Mouse (Mus musculus) layer of hippocampus, postnatal 25 days (tissue): ENCODE measurements around the gene Iqsec1. TPM values are rescaled to one million over a fixed set of nuclear protein-coding genes. Genes with fewer than 3 reads are reported as not detected.

Experiments
- DNase-seq, 2 experiments: peaks; one replicate each; pipeline ENCODE4 v3.0.0; 2022; ENCODE audit warnings: mixed read lengths in 2 of 2, low spot score in 1 of 2; ENCODE audit errors: extremely low spot score in 1 of 2
- total RNA-seq, 2 experiments: library from RNA; stranded (reverse); gene quantifications; 2 replicates each; pipeline ENCODE4 v1.2.3; 2021

Gene Iqsec1
- total RNA-seq, 2 experiments from 2014 or later = 245 to 258 TPM

GRCm38 (mm10) chr6:90789520-90789919, 199.0 kb downstream of the Iqsec1 start:
- no peak for DNase-seq

GRCm38 (mm10) chr6:90787587-90787986, 200.9 kb downstream of the Iqsec1 start:
- no peak for DNase-seq

- DNase-seq = no peak
Measured at GRCm38 (mm10) chr6:90787036-90787435, 201.4 kb downstream of the Iqsec1 start.

- DNase-seq = no peak
Measured at GRCm38 (mm10) chr6:90786589-90786988, 201.9 kb downstream of the Iqsec1 start.

- no peak for DNase-seq
Measured at GRCm38 (mm10) chr6:90783945-90784344, 204.5 kb downstream of the Iqsec1 start.

GRCm38 (mm10) chr6:90783176-90783575, 205.3 kb downstream of the Iqsec1 start:
- no peak for DNase-seq

- DNase-seq = peak; percentile 54 to 62
Measured at GRCm38 (mm10) chr6:90781921-90782770, 206.3 kb downstream of the Iqsec1 start.

- DNase-seq = no peak
Measured at GRCm38 (mm10) chr6:90780532-90780931, 208.0 kb downstream of the Iqsec1 start.

GRCm38 (mm10) chr6:90778841-90779240, 209.6 kb downstream of the Iqsec1 start:
- no peak for DNase-seq

- DNase-seq = no peak
Measured at GRCm38 (mm10) chr6:90777302-90777701, 211.2 kb downstream of the Iqsec1 start.

GRCm38 (mm10) chr6:90775606-90776005, 212.9 kb downstream of the Iqsec1 start:
- no peak for DNase-seq

- DNase-seq = no peak
Measured at GRCm38 (mm10) chr6:90773811-90774233, 214.7 kb downstream of the Iqsec1 start.

- no peak for DNase-seq
Measured at GRCm38 (mm10) chr6:90772120-90772519, 216.4 kb downstream of the Iqsec1 start.

- DNase-seq = no peak
Measured at GRCm38 (mm10) chr6:90768526-90768925, 220.0 kb downstream of the Iqsec1 start.

GRCm38 (mm10) chr6:90767874-90768273, 220.6 kb downstream of the Iqsec1 start:
- no peak for DNase-seq

GRCm38 (mm10) chr6:90764753-90765152, 223.7 kb downstream of the Iqsec1 start:
- DNase-seq = no peak

- peak in 1 of 2 experiments; percentile 51 for DNase-seq
Measured at GRCm38 (mm10) chr6:90763959-90764591, 224.4 kb downstream of the Iqsec1 start.

GRCm38 (mm10) chr6:90763295-90763694, 225.2 kb downstream of the Iqsec1 start:
- no peak for DNase-seq

GRCm38 (mm10) chr6:90762120-90762736, 226.3 kb downstream of the Iqsec1 start:
- DNase-seq = no peak

- DNase-seq = no peak
Measured at GRCm38 (mm10) chr6:90761301-90762056, 227.0 kb downstream of the Iqsec1 start.

- no peak for DNase-seq
Measured at GRCm38 (mm10) chr6:90760886-90761285, 227.6 kb downstream of the Iqsec1 start.
